Mouse (Mus musculus): ENCODE results near the gene Dot1l.
"Not testable (repeated sequence)": the region's sequence is repeated elsewhere in the genome, so short reads cannot be mapped to it uniquely, and the experiment has no call there.

The Dot1l gene

GRCm38 (mm10) chr10:80808985-80809632 lies 54.1 kb downstream of the Dot1l start:
- no peak for DNase-seq (ENCODE audit: low spot score in 2 of 2)

- DNase-seq (ENCODE audit: low spot score in 2 of 2): no peak
These were observed 55.1 kb downstream of the Dot1l start for GRCm38 (mm10) chr10:80810084-80810483.

GRCm38 (mm10) chr10:80812391-80813041 lies 57.5 kb downstream of the Dot1l start:
- no peak for DNase-seq (ENCODE audit: low spot score in 2 of 2)

- no peak for DNase-seq (ENCODE audit: low spot score in 2 of 2)
These were observed 58.4 kb downstream of the Dot1l start, which contains the start of gene Jsrp1 for GRCm38 (mm10) chr10:80813366-80813765. Gene Jsrp1 (minus strand): TSS chr10:80813498.

- DNase-seq (ENCODE audit: low spot score in 2 of 2): no peak
These were observed 59.8 kb downstream of the Dot1l start for GRCm38 (mm10) chr10:80814800-80815199.

- not testable (repeated sequence) for DNase-seq (ENCODE audit: low spot score in 2 of 2)
These were observed 61.3 kb downstream of the Dot1l start for GRCm38 (mm10) chr10:80816303-80816702.

- DNase-seq (ENCODE audit: low spot score in 2 of 2): no peak
These were observed 62.2 kb downstream of the Dot1l start for GRCm38 (mm10) chr10:80817164-80817563.

GRCm38 (mm10) chr10:80817955-80818354 lies 62.9 kb downstream of the Dot1l start:
- DNase-seq (ENCODE audit: low spot score in 2 of 2): not testable (repeated sequence)

- DNase-seq (ENCODE audit: low spot score in 2 of 2): no peak
These were observed 63.7 kb downstream of the Dot1l start for GRCm38 (mm10) chr10:80818599-80819281.

GRCm38 (mm10) chr10:80819406-80819805 lies 64.4 kb downstream of the Dot1l start:
- DNase-seq (ENCODE audit: low spot score in 2 of 2): no peak

- no peak for DNase-seq (ENCODE audit: low spot score in 2 of 2)
These were observed 67.0 kb downstream of the Dot1l start for GRCm38 (mm10) chr10:80821991-80822390.

- no peak for DNase-seq (ENCODE audit: low spot score in 2 of 2)
These were observed 67.5 kb downstream of the Dot1l start for GRCm38 (mm10) chr10:80822528-80822927.

- DNase-seq (ENCODE audit: low spot score in 2 of 2): no peak
These were observed 68.3 kb downstream of the Dot1l start for GRCm38 (mm10) chr10:80823316-80823715.

GRCm38 (mm10) chr10:80823847-80824643 lies 69.0 kb downstream of the Dot1l start:
- DNase-seq (ENCODE audit: low spot score in 2 of 2): no peak

- DNase-seq (ENCODE audit: low spot score in 2 of 2): no peak
These were observed 69.8 kb downstream of the Dot1l start for GRCm38 (mm10) chr10:80824827-80825226.

- DNase-seq (ENCODE audit: low spot score in 2 of 2): peak; percentile 99 to 100
These were observed 71.4 kb downstream of the Dot1l start, which contains the start of gene Oaz1 for GRCm38 (mm10) chr10:80826151-80827062. Gene Oaz1 (plus strand): TSS chr10:80826656.

GRCm38 (mm10) chr10:80827063-80827869 lies 72.3 kb downstream of the Dot1l start:
- DNase-seq (ENCODE audit: low spot score in 2 of 2): no peak

- no peak for DNase-seq (ENCODE audit: low spot score in 2 of 2)
These were observed 72.9 kb downstream of the Dot1l start for GRCm38 (mm10) chr10:80827870-80828420.

GRCm38 (mm10) chr10:80828587-80828986 lies 73.6 kb downstream of the Dot1l start:
- DNase-seq (ENCODE audit: low spot score in 2 of 2): not testable (repeated sequence)
